Mouse (Mus musculus): ENCODE results near the gene Pus3. TPM values are rescaled to one million over a fixed set of nuclear protein-coding genes. Genes with fewer than 3 reads are reported as not detected.
"Not testable (repeated sequence)": the region's sequence is repeated elsewhere in the genome, so short reads cannot be mapped to it uniquely, and the experiment has no call there.

The Pus3 gene
- total RNA-seq, 2 experiments from 2014 or later: 9.0 to 11.8 TPM

DNA sequence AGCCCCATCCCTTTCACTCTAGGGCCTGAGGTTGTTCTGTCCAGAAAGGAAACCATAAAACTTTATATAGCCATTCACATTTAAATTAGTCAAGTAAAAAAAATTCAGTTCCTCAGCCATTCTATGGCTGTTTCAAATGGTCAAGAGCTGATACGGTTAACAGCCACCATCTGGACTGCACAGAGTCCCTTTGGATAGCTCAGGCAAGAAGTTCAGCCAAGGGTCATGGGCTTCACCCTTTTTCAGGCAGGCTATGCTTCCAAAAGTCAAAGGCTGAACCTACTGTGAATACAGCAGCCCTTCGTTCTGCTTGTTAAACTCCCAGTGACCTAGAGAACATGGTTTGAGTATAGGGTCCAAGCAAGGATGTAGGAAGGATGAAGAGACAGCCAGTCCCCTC lies 13.7 kb upstream of the Pus3 start:
- no peak for DNase-seq (ENCODE audit: low spot score in 2 of 2)

DNA sequence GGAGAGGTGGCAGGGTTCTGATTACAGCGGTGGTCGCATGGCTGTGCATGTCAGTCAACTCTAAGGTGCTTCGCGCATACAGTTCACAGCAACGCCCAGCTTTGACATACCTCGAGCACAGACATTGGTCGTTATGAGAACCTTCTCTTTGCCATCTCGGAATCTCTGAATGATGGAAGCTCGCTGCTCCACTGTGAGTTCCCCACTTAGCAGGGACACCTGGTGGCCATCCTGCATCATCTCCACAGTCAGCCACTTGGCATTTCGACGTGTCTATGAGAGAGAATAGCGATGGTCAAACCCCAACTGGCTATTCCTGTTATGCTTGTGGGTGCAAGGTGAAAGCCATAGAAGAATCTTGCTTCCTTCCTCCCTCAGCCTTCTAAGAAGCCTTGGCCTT lies 12.7 kb upstream of the Pus3 start:
- no peak for DNase-seq (ENCODE audit: low spot score in 2 of 2)

DNA sequence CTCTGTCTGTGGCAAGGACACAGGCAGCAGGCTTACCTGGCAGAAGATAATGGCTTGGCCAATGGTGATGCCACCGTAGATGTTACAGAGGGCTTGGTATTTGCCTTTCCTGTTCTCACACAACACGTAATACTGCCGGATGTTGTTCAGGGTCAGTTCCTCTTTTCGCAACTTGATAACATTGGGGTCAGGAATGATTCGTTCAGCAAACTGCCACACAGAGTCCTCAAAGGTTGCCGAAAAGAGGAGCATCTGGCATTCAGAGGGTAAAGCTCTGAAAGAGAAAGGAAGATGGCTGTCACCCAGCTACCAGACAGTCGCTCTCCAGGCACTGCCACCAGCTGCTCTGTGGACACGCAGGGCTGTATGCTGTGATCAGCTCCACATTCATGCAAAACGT lies 11.7 kb upstream of the Pus3 start:
- no peak for DNase-seq (ENCODE audit: low spot score in 2 of 2)

DNA sequence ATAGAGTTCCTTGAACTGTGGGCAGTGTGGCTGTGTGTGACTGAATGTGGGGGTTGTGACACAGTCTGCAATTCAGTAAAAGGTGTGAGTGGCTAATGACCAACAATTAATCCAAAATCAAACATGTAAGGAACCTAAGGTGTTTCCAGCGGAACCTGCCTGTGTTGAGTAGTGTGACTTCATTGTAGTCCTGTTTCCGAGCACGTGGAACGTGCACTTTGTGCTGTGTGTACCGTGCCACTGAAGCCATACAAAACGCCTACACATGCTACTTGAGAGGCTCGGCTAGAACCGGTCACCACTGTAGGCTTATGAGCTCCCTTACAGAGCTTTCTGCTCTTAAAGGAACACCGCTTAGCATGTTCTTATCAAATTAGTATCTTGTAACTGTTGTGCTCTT lies 9.9 kb upstream of the Pus3 start:
- DNase-seq (ENCODE audit: low spot score in 2 of 2): no peak

DNA sequence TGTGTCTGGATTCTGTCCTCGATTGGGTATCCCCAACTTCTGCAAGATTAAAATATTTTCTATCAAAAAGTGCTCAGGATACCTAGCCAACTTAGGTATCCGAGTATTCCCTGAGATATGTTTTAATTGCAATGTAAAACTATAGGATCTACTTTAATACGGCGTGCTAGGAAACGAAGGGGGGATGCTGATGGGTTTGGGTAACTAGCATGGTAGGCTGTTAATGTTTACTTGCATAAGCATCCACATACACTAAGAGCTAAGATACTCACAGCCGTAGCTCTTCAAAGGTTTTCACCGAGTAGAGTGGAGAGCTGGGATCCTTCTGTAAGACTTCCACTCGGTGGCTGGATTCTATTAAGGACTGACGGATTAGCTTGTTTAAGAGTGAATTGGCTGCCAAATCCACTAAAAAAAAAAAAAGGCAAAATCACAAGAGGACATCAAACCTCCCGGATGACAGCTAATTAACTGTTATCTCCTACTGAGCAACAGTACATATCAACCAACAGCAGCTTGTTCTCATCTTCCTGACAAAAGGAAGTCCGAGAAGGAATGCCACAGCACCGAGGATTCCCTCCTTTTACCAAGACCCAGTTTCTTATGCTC lies 1.8 kb upstream of the Pus3 start:
- DNase-seq (ENCODE audit: low spot score in 2 of 2): no peak

DNA sequence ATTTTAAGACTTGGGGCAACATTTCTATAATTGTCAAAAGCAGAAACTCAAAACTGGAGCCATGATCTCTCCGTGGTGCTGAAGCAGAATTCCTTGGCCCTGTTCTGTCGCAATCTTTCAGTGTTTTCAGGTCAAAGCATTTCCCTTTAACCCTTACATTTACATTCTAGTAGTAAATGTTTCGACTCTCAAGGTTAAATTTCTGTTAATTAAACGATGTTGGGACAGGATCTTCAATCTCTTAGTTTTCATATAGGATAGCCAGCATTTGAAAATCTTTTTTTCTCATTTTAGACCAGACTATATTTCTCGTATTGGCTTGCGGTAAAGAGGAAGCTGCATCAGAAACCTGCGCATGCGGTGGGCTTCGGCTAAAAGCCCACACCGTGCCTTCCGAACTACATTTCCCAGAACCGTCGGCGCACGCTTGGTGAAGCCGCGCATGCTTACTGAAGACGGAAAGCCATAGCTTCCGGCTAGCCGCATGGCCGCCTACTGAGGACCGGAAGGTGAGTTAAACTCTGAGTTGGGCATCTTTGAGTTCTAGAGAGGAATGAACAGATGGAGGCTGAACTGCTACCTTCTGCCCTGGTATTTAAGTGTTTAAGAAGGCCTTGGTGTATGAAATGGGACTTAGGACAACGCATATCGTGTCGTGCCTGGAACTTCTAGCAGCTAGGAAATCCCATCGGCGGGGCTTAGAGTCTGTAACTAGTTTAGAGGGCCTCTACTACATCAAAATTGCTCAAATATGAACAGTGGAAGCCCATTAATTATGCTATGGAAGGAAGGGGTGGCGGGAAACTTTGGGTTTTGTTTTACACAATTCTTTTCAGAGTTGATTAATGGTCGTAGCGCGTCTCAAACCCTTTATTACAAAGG lies 855 bp downstream of the Pus3 start:
- peak in 1 of 2 experiments; percentile 72 for DNase-seq (ENCODE audit: low spot score in 2 of 2)

DNA sequence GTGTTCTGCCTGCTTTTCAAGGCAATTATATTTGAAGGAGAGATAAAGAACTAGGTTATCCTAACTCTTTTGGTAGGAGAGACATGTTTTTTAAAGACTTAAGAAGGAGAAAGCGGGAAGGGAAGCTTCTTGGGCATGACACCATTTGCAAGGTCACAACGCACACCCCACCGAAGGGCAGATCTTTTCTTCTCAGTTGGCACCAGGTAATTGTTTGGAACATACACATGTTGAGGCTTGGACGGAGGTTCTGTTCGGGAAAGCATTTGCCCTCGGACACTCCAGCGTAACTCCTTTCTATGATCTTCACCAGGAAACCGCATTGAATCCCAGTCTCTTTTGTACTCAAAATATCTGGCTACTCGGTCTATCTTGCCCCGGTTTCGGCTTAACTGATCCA lies 2.7 kb downstream of the Pus3 start:
- no peak for DNase-seq (ENCODE audit: low spot score in 2 of 2)

DNA sequence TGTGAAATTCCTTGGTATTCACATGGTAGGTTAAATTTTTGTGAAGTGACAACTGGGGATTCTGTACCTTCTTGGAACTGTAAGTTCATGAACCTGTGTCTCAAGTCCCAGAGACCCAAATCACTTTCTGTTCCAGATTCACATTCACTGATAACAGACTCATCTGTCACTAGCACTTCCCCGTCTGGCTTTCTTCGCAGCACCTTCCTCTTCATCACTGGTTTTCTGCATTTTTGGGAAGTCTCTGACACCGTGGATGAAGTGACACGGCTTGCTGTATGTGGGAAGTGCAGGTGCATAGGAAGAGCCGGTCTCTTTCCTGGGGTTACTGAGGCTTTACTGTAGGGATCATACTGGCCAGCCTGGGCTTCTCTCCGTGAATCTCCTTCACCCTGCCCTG lies 3.2 kb downstream of the Pus3 start:
- no peak for DNase-seq (ENCODE audit: low spot score in 2 of 2)

DNA sequence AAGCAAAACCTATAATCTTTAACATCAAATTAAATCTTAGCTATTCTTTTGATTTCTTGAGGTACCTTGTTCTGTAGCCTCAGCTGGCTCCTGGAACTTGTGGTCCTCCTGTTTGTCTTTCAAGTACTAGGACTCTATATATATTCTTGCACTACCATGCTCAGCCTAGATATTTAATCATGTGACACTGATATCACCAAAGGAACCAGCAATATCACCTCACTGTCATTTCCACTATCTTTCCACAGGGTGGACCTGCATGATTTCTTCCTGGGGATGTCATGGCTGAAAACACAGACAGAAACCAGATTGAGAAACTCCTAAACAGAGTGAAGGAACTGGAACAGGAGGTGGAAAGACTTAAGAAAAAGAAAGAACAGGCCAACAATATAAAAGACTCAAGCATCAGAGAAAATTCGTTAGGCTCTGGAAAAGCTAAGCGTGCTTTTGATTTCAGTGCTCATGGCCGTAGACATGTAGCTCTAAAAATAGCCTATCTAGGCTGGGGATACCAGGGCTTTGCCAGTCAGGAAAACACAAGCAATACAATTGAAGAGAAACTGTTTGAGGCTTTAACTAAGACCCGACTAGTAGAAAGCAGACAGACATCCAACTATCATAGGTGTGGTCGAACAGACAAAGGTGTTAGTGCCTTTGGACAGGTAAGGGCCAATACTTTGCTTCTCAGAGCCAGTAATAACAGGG lies 6.3 kb downstream of the Pus3 start:
- DNase-seq (ENCODE audit: low spot score in 2 of 2): no peak

DNA sequence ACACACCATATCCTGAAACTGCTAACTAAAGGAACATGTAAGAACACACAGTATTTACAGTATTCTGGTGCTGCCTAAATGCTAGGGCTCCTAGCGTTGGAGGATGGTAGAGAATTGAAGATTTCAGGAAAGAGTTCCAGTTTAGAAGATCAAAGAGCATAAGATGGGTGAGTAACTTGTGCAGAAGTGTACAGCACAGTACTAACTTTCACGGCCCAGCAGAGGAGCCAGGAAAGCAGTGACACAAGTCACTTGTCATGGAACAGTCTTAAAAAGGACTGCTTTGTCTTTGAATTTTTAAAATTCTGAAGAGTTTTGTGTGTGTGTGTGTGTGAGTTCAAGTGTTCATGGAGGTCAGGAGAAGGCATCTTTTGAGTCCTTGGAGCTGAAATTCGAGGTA lies 9.6 kb downstream of the Pus3 start:
- DNase-seq (ENCODE audit: low spot score in 2 of 2): no peak

DNA sequence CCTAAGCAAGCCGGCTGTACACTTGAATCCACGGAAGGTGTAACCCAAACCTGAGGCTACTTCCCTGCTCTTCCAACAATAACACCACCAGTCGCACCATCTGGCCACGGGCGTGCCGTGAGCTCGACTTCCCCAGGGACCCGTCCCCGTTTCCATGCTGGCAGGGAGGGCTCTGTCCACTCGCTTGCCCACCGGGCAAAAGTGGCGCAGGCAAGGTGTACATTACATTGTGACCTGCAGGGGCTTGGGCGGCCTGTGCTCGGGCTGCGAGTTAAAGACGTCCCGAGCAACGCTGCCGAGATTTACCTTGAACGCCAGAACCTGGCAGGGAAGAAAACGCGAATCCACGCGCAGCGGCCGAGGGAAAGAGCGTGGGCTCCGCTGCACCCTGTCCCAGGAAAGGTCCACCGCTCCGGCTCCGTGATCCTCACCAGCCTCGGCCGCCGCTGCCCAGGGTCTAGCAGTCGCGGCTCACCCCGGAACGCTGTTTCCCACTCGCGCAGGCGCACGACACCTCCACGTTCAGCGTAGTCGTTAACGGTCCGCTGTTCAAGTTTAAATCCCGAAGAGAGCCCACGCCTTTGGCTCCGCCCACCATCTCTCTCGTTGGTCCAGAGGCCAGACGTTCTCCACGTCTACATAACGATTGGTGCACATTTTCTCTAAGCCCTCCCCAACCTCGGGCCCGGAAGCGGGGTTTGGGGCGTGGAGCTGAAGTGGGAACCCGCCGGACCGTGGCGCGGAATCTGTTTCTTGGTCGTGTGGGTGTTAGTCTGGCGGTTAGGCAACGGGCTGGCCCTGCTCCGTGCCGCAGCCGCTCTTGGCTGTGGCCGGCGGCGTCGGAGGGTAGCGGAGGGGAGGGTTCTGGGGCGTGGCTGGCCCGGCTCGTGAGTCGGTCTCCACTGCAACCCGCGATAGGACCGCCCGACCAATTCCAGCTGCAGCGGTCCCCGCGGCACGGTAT lies 11.5 kb downstream of the Pus3 start, which contains the start of the genes Pate2 and Hyls1:
Pate2 (plus strand) TSS at position 714 of the 964 bp plus-strand sequence.
Hyls1 (minus strand) TSS at position 828 of the 964 bp plus-strand sequence.
- DNase-seq (ENCODE audit: low spot score in 2 of 2): peak; percentile 76 to 91

DNA sequence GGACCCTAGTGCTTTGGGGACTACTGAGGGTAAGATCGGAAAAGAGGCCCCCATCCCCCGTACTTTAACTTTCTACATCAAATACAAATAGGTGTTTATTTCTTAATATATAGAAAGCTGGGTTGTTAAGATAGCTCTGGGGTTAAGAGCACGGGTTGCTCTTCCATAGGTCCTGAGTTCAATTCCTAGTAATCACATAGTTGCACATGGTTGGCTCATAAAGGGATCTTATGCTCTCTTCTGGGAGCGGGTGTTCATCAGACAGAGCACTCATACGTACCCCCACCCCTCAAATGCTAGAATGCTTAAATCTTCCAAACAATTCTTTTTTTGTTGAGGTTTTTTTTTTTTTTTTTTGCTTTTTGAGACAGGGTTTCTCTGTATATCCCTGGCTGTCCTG lies 12.3 kb downstream of the Pus3 start:
- no peak for DNase-seq (ENCODE audit: low spot score in 2 of 2)

DNA sequence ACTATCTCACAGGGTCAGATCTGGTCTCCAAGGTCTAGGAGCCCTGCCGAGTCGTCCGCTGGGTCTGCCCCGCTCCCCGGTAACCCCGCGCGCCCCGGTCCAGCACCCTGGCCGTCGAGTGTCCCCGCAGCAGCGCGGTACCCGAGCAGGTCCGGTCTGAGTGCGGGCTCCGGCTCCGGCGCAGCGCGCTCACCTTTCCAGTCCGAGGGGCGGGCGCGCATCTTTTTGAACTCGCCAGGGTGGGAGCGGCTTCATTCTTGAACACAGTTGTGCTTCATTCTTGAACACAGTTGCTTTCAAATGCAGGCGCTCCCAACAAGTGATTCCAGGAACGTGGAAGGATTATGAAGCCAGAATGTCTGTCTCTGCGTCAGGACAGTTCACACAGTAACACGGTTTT lies 16.0 kb downstream of the Pus3 start:
- DNase-seq (ENCODE audit: low spot score in 2 of 2): no peak

DNA sequence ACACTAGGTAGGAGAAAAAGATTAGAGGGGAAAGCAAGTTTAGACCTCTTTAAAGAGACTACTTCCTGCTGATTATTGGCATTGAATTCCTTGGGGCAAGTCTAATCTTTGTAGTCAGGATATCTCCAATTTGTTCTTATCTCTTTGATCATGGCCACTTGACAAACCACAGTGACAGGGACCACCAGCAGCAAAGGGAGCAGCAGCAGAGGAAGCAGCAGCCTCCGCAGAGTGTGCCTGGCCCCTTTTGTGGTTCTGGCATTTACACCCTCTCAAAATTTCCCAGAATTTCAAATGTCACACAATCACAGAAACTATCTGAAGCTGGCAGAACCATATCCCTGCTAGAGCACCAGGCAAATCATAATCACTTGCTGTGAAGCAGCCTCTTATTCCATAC lies 29.3 kb downstream of the Pus3 start:
- no peak for DNase-seq (ENCODE audit: low spot score in 2 of 2)

DNA sequence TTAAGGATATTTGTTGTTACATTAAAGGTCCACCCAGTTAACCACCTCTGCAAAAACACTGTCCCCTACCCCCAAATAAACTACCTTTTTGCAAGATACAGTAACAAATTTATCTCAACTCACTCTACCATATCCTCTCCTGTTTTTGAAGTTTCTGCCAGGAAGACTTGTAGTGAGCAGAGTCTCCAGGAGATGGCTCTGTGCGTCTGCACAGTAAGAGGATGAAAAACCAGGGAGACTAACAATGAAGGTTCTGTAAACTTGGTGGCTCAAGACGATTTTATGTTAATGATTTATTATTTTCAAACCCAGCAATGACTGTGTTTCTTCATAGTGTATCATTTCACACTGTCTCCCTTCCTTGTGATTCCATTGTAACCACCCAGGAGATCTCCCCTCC lies 34.5 kb downstream of the Pus3 start:
- no peak for DNase-seq (ENCODE audit: low spot score in 2 of 2)

DNA sequence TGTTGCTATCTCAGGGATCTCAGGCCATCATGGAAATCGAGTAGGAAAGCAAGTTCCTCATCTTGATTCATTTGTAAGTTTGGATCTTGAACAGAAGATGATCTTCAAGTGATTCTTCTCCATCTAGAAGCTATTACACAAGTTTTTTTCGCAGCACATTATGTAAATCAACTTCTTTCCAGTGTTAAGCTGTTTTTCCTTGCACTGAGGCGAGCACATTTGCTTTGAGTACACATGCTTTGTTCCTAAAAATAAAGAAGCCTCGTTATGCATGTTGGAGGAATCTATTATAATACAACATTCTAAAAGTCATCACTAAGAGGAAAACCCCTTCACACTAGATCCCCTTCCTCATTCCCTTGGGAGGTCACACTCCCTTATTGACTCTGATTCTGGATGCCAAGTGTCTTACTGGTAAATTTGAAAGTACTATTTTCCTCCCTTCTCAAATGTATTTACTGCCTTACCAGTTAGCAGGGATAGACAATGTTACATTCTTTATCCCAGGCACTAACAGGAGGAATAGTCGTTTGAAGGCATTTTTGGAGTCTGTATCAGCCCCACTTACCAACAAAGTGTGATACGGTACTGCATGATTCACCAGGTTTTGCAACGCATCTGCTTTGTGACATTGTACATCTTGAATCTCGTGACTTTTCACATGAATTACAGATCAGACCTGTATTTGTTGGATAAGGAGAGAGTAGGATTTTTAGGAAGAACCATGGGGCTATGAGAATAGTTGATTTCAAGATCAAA lies 49.4 kb downstream of the Pus3 start:
- DNase-seq (ENCODE audit: low spot score in 2 of 2): no peak

DNA sequence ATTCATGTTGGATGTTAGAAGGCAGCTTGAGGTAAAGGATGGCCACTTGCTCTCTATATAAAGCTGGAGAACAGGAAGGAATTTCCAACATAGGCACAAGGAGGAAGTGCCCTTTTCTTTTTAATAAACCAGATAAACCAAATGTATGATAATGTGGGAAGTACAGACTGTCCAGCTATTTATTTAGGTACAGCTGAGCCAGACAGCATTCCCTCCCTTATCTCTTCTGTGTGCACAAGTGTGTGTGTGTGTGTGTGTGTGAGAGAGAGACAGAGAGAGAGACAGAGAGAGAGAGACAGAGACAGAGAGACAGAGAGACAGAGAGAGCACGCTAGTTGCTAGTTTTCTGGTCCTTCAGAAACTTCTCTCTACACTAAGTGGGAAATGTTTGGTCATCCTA lies 53.4 kb downstream of the Pus3 start, which contains the start of gene Pate4:
Pate4 (minus strand) TSS at position 101 of the 400 bp plus-strand sequence.
- no peak for DNase-seq (ENCODE audit: low spot score in 2 of 2)

DNA sequence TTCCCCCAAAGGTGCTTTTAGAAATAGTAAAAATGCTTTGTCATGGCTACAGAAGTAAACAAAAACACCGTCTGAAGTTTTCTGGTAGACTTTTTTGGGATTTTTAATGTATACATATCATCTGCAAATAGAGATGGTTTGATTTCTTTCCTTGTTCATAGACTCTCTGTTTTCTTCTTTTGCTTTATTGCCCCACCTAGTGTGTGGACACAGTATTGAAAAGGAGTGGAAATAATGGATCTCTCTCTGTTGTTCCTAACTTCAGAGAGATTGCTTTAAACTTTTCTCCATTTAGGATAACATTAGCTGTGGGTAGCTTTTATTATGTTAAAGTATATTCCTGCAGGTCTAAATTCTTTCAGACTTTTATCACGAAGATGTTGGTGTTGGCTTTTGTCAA lies 55.6 kb downstream of the Pus3 start:
- DNase-seq (ENCODE audit: low spot score in 2 of 2): no peak

DNA sequence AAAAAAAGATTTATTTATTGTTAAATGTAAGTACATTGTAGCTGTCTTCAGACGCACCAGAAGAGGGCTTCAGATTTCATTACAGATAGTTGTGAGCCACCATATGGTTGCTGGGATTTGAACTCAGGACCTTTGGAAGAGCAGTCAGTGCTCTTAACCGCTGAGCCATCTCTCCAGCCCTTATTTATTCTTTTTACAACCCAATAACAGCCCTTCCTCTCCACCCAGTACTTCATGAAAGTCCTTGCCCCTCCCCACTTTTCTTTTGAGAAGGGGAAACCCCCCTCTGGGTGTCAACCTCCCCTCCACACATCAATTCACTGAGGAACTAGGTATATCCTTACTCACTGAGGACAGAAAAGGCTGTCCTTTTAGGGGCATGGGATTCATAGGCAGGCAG lies 58.4 kb downstream of the Pus3 start:
- DNase-seq (ENCODE audit: low spot score in 2 of 2): not testable (repeated sequence)
